Mouse (Mus musculus) lung, adult 2 months (tissue): ENCODE results near the gene Osm. TPM values are rescaled to one million over a fixed set of nuclear protein-coding genes. Genes with fewer than 3 reads are reported as not detected.

Source experiments
- DNase-seq: peaks from one replicate; pipeline ENCODE4 v3.0.0; 2022
- H3K4me1 ChIP-seq: fragments of 200-500 bp; 2 replicates; pipeline ENCODE4 v1.6.1; 2011; ENCODE audit warnings: low read length; ENCODE audit not compliant: control insufficient read depth, insufficient read depth
- H3K4me3 ChIP-seq: fragments of 200-500 bp; replicated peaks from 2 replicates; pipeline ENCODE3; 2011; ENCODE audit warnings: low read depth, mild to moderate bottlenecking, control low read depth, low read length; ENCODE audit errors: extremely low read depth
- CTCF ChIP-seq: fragments of 200-500 bp; IDR thresholded peaks from 2 replicates; pipeline ENCODE4 v1.5.1; 2011; ENCODE audit warnings: mild to moderate bottlenecking, low read length, control low read depth; ENCODE audit not compliant: insufficient read depth
- POLR2A ChIP-seq: fragments of 200-500 bp; IDR thresholded peaks from 2 replicates; pipeline ENCODE4 v1.6.1; 2011; ENCODE audit warnings: low read depth, mild to moderate bottlenecking, control low read depth, low read length, borderline replicate concordance; ENCODE audit errors: extremely low read depth
- WGBS: fragments of 180-500 bp; shearing (Covaris S2); methylation state at CpG from one replicate; pipeline ENCODE4 v1.1.7; 2018; 5-methylcytosine and 5-hydroxymethylcytosine counted together
- polyA plus RNA-seq: library from polyadenylated mRNA; depleted of rRNA; stranded (reverse); fragments of >200 nt; gene quantifications from 2 replicates; pipeline ENCODE4 v1.2.3, GENCODE M21; 2012

Osm gene
- polyA plus RNA-seq, 1 experiment: 1.0 TPM

- Histone ChIP-seq H3K4me3 (no peak overlapping the region), H3K4me1 (no peaks in the 10 kb centered on the region)
- DNase-seq: no peak
- WGBS: 85% methylated on average over 6 of the region's 6 CpGs
- no peak for TF ChIP-seq CTCF
- no peak for TF ChIP-seq POLR2A
These were observed 1.9 kb downstream of the Osm start for GRCm38 (mm10) chr11:4238167-4238566.

GRCm38 (mm10) chr11:4239691-4240090 is 3.5 kb downstream of the Osm start:
- no peak overlapping the region for H3K4me3 ChIP-seq
- TF ChIP-seq CTCF: no peak
- no peak for TF ChIP-seq POLR2A
- no peaks in the 10 kb centered on the region for H3K4me1 ChIP-seq
- no peak for DNase-seq
- WGBS: 91% methylated on average over 23 of the region's 23 CpGs

DNA sequence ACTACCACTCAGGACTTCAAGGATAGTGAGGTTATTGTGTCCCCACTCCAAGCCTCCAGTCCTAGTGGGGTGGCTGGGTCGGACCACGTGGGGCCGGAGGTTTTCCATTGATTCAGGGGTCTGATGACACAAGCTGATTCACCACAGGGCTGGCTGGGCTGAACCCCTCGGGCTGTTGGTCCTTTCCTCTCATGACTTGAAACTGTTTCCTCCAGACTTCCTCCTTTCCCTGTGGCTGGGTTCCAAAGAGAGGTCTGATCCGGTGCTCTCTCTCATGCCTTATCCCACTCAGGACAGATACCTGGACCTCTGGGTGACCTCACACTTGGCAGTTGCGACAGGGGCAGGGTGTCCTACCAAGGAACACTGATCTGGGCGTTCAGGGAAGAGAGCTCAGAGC is 3.9 kb downstream of the Osm start:
- no peak overlapping the region for H3K4me3 ChIP-seq
- DNase-seq: no peak
- H3K4me1 ChIP-seq: no peaks in the 10 kb centered on the region
- 58% methylated on average over 7 of the region's 7 CpGs for WGBS
- TF ChIP-seq POLR2A: no peak
- no peak for TF ChIP-seq CTCF

- TF ChIP-seq POLR2A (no peak), CTCF (no peak)
- DNase-seq: no peak
- 81% methylated on average over 4 of the region's 4 CpGs for WGBS
- no peak overlapping the region for H3K4me3 ChIP-seq
- H3K4me1 ChIP-seq: no peaks in the 10 kb centered on the region
These were observed 5.0 kb downstream of the Osm start for GRCm38 (mm10) chr11:4241180-4241579.

- Histone ChIP-seq H3K4me3 (no peak overlapping the region), H3K4me1 (no peaks in the 10 kb centered on the region)
- 41% methylated on average over 6 of the region's 6 CpGs for WGBS
- no peak for DNase-seq
- no peak for TF ChIP-seq CTCF
- TF ChIP-seq POLR2A: no peak
These were observed 9.9 kb downstream of the Osm start for GRCm38 (mm10) chr11:4246126-4246525.

- Histone ChIP-seq H3K4me1 (no peaks in the 10 kb centered on the region), H3K4me3 (no peak overlapping the region)
- TF ChIP-seq CTCF (no peak), POLR2A (no peak)
- DNase-seq: no peak
- WGBS: 63% methylated on average over 4 of the region's 4 CpGs
These were observed 10.4 kb downstream of the Osm start for GRCm38 (mm10) chr11:4246623-4247022.

DNA sequence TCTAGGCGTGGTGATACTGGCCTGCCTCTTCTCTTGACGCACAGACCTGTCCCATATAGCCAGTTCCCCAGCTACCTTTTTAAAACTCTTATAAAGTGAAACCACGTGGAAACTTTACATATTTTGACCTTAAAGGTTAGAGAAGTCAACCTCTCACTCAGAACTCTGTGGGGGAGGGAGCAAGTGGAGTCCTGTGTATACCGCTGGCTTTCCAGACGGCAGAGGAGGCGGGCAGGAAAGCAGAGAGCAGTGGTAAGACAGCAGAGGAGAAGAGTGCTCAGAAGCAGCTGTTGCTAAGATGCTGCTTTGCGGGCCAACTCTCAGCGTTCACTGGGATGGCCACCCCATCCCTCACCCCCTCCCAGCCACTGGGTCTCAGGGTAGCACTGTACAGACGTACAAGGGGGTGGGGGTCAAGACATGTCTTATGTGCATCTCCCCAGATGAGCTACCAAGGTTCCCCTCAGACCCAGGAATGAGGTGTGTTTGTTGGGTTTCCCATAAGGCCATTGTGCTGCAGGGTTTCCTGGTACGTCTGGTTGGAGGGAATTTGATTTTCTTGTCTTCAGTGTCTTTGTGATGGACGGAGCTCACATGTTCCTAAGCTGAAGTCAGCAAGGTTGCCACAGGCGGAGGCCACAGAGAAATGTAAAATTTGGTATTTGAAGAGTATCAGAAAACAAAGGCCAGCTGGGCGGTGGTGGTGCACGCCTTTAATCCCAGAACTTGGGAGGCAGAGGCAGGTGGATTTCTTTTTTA is 11.2 kb downstream of the Osm start:
- no peak overlapping the region for H3K4me3 ChIP-seq
- no peaks in the 10 kb centered on the region for H3K4me1 ChIP-seq
- 75% methylated on average over 14 of the region's 14 CpGs for WGBS
- TF ChIP-seq POLR2A (no peak), CTCF (no peak)
- no peak for DNase-seq

- no peak for DNase-seq
- WGBS: 83% methylated on average over 3 of the region's 3 CpGs
- H3K4me3 ChIP-seq: no peak overlapping the region
- no peak for TF ChIP-seq POLR2A
- TF ChIP-seq CTCF: no peak
- no peaks in the 10 kb centered on the region for H3K4me1 ChIP-seq
These were observed 12.9 kb downstream of the Osm start for GRCm38 (mm10) chr11:4249151-4249550.

- TF ChIP-seq CTCF (no peak), POLR2A (no peak)
- WGBS: 71% methylated on average over 7 of the region's 7 CpGs
These were observed 14.1 kb downstream of the Osm start for GRCm38 (mm10) chr11:4250290-4250689.

GRCm38 (mm10) chr11:4251376-4251775 is 15.2 kb downstream of the Osm start:
- no peaks in the 10 kb centered on the region for H3K4me1 ChIP-seq
- no peak overlapping the region for H3K4me3 ChIP-seq
- TF ChIP-seq POLR2A (no peak), CTCF (no peak)
- DNase-seq: no peak
- WGBS: 42% methylated on average over 3 of the region's 3 CpGs

More at GRCm38 (mm10) chr11:4250290-4250689, 14.1 kb downstream of the Osm start:
- no peak overlapping the region for H3K4me3 ChIP-seq
- H3K4me1 ChIP-seq: no peaks in the 10 kb centered on the region
- DNase-seq: no peak
